Mouse (Mus musculus) cortical plate, adult 2 months (tissue): ENCODE results near the gene Sema3c. TPM values are rescaled to one million over a fixed set of nuclear protein-coding genes. Genes with fewer than 3 reads are reported as not detected.
"Not testable (repeated sequence)": the region's sequence is repeated elsewhere in the genome, so short reads cannot be mapped to it uniquely, and the experiment has no call there.

Experiments used
- H3K27ac ChIP-seq: fragments of 200-500 bp; 2 replicates; pipeline ENCODE4 v1.5.1; 2012; ENCODE audit warnings: low read length, control low read depth, inconsistent platforms; ENCODE audit not compliant: insufficient read depth
- H3K4me1 ChIP-seq: fragments of 200-500 bp; 2 replicates; pipeline ENCODE4 v1.6.1; 2011; ENCODE audit warnings: low read length; ENCODE audit not compliant: control insufficient read depth, insufficient read depth
- H3K4me3 ChIP-seq: fragments of 200-500 bp; 2 replicates; pipeline ENCODE4 v1.5.1; 2011; ENCODE audit warnings: mild to moderate bottlenecking, low read length, control low read depth; ENCODE audit not compliant: insufficient read depth
- CTCF ChIP-seq: fragments of 200-500 bp; IDR thresholded peaks from 2 replicates; pipeline ENCODE4 v1.5.1; 2011; ENCODE audit warnings: mild to moderate bottlenecking, control low read depth, low read length; ENCODE audit not compliant: insufficient read depth; ENCODE audit errors: extremely low read depth
- POLR2A ChIP-seq: fragments of 200-500 bp; IDR thresholded peaks from 2 replicates; pipeline ENCODE4 v1.6.1; 2011; ENCODE audit warnings: mild to moderate bottlenecking, low read length, control low read depth; ENCODE audit not compliant: insufficient read depth; ENCODE audit errors: extremely low read depth
- polyA plus RNA-seq: library from polyadenylated mRNA; depleted of rRNA; stranded (reverse); fragments of >200 nt; gene quantifications from 2 replicates; pipeline ENCODE4 v1.2.3, GENCODE M21; 2012; rRNA removed

The Sema3c gene
- polyA plus RNA-seq, result 9.4 and 11.2 TPM in 2 replicates

GRCm38 (mm10) chr5:17573694-17574380 is at the start of gene Sema3c:
Sema3c (plus strand) TSS chr5:17574281.
- H3K4me3 ChIP-seq, result peak within 1 kb of the TSS; percentile 52
- no peak for TF ChIP-seq POLR2A
- TF ChIP-seq CTCF, result peak; percentile 41; the same call in 1 of the 2 replicates
- no peaks in the 10 kb centered on the region; the same call in 1 of the 2 replicates for H3K4me1 ChIP-seq
- H3K27ac ChIP-seq, result peak within 1 kb of the TSS; percentile 45

- not testable (repeated sequence) for H3K4me3 ChIP-seq, H3K27ac ChIP-seq, H3K4me1 ChIP-seq
Observed at GRCm38 (mm10) chr5:17531165-17531564, 42.9 kb upstream of the Sema3c start.

GRCm38 (mm10) chr5:17543141-17543540 is 30.9 kb upstream of the Sema3c start:
- TF ChIP-seq CTCF (no peak), POLR2A (no peak)
- Histone ChIP-seq H3K27ac (no peak overlapping the region), H3K4me3 (no peak overlapping the region), H3K4me1 (no peaks in the 10 kb centered on the region)

DNA sequence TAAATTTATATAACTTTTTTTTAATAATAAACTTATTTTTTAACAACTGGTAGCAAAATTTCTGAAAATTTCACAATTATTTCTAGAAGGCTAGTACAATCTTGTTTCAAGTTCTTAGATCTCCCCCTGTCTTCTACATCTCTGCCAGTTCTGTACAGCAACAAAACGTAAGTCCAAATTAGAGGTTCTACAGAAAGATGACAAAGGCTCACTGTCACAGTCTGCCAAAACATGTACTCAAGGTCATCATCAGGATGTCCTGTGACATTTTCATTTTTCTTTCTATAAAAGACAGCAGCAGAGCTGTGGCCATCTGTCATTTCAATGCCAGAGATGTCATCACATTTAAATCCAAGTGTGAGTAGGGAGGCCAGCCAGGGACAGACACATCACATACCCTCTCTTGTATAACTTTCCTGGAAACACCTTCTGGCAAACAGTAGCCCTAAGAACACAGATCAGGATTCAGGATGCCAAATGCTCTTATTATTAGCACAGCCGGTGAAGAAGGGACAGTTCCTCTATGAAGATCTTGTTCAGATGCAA is 29.1 kb upstream of the Sema3c start:
- no peak overlapping the region for H3K27ac ChIP-seq
- no peaks in the 10 kb centered on the region for H3K4me1 ChIP-seq
- H3K4me3 ChIP-seq, result no peak overlapping the region
- TF ChIP-seq POLR2A (no peak), CTCF (no peak)

DNA sequence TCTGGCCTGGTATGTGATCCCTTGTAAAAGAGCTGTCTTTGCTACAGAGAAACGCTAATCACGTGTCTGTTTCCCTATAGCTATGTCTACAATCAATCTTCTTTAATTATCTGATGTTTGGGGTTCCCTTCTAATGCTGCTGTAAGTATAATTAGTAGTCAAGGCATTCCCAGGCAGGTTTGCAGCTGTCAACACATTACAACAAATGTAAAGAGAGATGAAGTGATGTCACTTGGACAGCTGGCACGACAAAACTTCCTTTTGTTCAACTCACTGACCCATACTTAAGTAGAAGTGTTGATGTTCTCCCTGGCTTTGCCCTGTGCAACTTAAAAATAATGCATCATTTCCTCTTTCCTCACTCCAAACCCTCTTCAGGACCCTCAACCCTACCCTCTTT is 22.4 kb upstream of the Sema3c start:
- Histone ChIP-seq H3K4me1 (no peaks in the 10 kb centered on the region), H3K4me3 (no peak overlapping the region), H3K27ac (no peak overlapping the region)
- no peak for TF ChIP-seq CTCF
- no peak for TF ChIP-seq POLR2A

GRCm38 (mm10) chr5:17556073-17556473 is 18.0 kb upstream of the Sema3c start:
- TF ChIP-seq CTCF (no peak), POLR2A (no peak)
- no peaks in the 10 kb centered on the region for H3K4me1 ChIP-seq
- H3K27ac ChIP-seq, result no peak overlapping the region
- H3K4me3 ChIP-seq, result no peak overlapping the region

DNA sequence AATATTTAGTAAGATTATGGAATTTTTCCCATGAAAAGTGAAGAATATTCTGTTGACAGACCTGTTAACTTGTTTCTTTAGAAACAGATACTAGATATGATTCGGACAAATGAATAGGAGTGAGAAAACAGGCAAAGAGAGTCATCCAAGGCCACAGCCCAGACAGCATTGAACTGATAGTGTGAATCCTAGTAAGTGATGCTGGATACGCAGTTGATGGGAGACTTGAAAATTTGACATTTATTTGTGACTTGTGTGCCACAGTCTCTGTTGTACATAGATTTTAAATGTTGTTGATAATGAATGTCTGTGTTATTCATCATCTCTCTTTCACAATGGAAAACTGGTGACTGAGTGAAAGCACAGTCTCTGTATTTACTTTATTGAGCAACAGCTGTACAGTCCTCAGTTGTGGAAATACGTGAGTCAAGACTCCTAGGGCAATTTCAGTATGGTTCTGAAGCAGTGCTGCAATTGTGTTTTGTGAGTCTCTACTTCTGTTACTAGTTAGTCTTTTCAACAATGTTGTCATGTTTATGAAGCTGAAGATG is 17.3 kb upstream of the Sema3c start:
- TF ChIP-seq POLR2A (no peak), CTCF (no peak)
- Histone ChIP-seq H3K4me3 (no peak overlapping the region), H3K27ac (no peak overlapping the region), H3K4me1 (no peaks in the 10 kb centered on the region)

GRCm38 (mm10) chr5:17571571-17571970 is 2.5 kb upstream of the Sema3c start:
- Histone ChIP-seq H3K4me1 (no peaks in the 10 kb centered on the region; the same call in 1 of the 2 replicates), H3K27ac (no peak overlapping the region), H3K4me3 (no peak overlapping the region)
- TF ChIP-seq POLR2A (no peak), CTCF (no peak)

- H3K4me1 ChIP-seq, result no peaks in the 10 kb centered on the region; the same call in 1 of the 2 replicates
- H3K27ac ChIP-seq, result peak overlapping the region; percentile 45
- TF ChIP-seq CTCF (no peak), POLR2A (no peak)
- peak overlapping the region; percentile 52 for H3K4me3 ChIP-seq
Observed at GRCm38 (mm10) chr5:17574413-17575182, 517 bp downstream of the Sema3c start.

GRCm38 (mm10) chr5:17575183-17575495 is 1.1 kb downstream of the Sema3c start:
- TF ChIP-seq CTCF, result no peak
- no peaks in the 10 kb centered on the region; the same call in 1 of the 2 replicates for H3K4me1 ChIP-seq
- no peak overlapping the region for H3K27ac ChIP-seq
- H3K4me3 ChIP-seq, result peak overlapping the region; percentile 52
